Mouse (Mus musculus) mouse trophoblast stem cell (cell line): ENCODE results near the gene Acaa1a.

Source experiments
- in situ Hi-C, 2 experiments: fragments of 300-500 bp; cut with MseI, MboI; formaldehyde crosslinking; loops; 2 replicates in 1 of 2; 3 replicates in 1 of 2; pipeline ENCODE4 v1.15.1; 2025

The Acaa1a gene

DNA sequence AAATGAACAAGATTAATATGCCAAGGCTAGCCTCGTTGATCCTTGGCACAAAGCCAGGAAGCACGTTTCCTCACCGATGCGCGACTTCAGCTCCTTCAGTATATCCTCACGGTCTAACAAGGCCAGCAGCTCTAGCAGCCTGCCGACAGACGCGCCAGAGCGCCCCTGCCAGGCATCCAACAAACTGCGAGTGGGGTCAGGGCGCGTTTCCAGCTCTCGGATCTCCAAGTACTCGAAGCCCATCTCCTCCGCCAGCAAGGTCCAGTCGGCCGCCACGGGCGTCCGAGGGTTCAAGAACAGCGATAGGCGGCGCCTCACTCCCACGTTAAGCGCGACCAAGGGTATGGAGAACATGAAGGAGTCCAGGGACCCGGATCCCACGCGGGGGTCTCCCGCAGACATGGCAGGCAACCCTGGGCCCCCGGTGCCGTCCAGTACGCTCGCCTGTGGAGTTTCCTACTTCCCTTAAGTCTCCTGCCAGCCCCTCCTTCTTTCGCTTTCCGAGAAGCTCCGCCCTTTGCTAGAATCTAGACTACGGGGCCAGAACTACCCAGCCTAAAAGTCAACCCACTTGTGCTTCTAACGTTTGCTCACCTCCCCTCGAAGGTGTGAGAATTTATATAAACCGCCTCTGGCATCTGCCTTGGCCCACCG, at the start of gene Acaa1a:
Acaa1a (plus strand) TSS at position 119 of the 654 bp plus-strand sequence.
- in situ Hi-C loops: no loop called here

DNA sequence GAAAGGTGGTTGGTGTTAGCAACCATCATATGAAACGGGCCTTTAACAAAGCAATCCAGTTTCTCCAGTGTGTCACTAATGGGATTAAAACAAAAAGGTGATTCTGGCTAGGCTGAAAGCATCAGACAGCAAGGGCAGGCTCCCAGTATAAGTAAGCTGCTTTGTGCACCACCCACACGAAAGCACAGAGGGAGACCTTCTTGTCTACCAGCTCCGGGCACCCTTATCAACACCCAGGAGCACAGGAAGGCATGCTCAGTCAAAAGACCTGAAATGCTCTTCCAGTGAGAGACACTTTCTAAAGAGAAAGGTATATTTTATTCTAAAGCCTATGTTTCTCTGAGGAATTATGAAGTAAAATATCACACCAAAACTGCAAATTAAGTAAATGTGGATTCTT, 48.7 kb upstream of the Acaa1a start:
- in situ Hi-C loops: no loop called here

DNA sequence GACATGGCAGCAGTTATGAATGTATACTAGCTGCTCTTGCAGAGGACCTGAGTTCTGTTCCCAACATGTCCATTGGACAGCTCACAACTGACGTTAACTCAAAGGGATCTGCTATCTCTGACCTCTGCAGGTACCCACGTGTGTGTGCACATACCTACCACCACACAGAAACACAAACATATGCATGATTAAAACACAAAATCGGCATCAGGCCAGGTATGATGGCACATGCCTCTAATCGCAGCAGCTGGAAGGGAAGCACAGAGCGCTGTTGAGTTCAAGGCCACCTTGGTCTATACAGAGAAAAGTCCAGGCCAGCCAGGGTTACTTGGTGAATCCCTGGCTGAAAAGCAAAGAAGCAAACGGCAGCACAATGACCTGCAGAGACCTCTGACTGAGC, 41.8 kb upstream of the Acaa1a start:
- in situ Hi-C loops: no loop called here

DNA sequence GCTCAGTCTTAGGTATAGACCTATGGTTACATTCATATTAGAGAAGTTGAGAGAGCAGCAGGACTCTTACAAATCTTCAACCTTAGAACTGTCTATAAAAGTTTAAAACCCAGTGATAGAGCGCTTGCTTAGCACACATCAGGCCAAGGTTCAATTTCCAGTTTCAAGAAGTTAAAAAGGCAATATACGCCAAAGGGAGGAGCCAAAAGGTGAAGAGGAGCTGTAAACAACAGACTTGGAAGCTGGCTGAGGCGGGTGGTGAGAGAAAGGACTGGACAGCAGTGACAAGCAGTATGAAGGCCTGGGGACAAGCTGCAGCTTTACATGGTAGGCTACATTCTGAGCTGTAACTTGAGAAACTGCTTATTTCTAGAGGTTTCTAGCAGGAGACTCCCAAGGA, 40.9 kb upstream of the Acaa1a start:
- in situ Hi-C loops: no loop called here

DNA sequence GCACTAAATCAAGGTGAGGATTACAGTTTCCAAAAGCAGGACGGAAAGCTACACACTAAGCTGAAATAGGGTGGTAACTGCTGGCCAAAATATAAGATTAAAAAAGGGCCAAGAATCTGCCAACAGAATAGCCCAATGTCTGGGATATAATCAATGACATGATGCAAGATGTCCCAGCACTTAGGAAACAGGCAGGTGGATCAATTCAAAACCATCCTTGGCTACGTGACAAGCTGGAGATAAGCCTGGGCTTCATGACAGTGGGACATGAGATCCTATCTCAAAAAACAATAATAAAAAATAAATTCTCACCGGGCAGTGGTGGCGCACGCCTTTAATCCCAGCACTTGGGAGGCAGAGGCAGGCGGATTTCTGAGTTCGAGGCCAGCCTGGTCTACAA, 33.6 kb upstream of the Acaa1a start:
- in situ Hi-C loops: no loop called here

DNA sequence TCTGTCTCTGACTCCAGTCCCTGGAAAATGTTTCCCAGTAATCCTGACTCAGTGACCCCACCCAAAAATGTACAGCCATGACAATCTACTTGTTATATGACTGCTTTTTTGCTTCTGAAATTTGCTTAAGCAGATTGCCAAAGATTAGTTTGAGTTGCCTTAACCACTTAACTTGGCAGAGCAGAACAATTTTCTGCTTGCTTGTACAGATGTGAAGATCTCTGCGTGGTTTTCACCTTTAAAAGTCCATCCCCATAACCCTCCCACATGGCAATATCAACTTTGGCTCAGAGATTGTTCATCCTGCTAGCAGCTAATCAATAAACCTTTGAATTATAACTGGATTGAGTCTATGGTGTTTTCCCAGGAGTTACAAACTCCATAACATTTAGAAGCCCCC, 30.4 kb upstream of the Acaa1a start:
- in situ Hi-C loops: no loop called here

DNA sequence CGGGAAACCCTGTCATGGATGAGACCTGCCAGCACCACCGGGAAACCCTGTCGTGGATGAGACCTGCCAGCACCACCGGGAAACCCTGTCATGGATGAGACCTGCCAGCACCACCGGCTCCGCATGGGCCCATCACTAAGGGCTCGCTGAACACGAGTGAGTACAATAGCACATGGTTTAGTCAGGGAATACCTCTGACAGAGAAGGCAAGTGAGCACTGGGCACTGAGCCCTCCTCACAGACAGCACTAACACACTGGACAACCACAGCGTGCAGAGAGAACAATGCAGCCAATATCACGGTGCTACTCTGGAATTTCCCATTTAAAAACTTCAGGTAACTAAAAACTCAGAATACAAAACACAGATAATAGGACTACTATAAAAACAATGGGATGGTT, 26.4 kb upstream of the Acaa1a start:
- in situ Hi-C loops: no loop called here

DNA sequence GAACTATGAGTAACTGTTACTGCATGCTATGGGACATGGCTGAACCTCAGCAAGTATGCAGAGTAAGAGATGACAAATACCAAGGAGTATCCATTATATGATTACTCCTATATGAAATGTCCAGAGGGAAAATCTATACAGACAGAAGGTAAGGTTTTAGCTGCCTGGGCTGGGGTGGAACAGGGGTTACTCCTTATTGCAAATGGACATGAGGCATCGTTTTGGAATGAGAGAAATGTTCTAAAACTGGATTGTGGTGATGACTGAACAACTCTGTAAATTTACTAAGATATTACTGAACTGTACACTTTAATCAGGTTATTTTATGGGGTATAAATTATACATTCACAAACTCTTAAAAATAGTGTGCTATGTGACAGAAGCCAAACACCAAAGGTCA, 20.6 kb upstream of the Acaa1a start:
- in situ Hi-C loops: no loop called here

DNA sequence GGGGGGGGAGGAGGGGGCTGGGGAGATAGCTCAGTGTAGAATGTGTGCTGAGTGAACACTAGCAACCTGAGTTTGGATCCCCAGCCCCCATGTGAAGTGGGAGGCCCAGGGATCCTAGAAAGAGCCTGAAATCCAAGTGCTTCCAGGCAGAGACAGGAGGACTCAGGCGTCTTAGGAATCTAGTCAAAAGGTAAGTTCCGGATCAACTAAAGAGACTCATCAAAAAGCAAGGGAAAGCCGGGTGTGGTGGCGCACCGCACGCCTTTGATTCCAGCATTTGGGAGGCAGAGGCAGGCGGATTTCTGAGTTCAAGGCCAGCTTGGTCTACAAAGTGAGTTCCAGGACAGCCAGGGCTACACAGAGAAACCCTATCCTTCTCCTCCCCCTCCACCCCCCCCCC, 19.0 kb upstream of the Acaa1a start:
- in situ Hi-C loops: no loop called here

DNA sequence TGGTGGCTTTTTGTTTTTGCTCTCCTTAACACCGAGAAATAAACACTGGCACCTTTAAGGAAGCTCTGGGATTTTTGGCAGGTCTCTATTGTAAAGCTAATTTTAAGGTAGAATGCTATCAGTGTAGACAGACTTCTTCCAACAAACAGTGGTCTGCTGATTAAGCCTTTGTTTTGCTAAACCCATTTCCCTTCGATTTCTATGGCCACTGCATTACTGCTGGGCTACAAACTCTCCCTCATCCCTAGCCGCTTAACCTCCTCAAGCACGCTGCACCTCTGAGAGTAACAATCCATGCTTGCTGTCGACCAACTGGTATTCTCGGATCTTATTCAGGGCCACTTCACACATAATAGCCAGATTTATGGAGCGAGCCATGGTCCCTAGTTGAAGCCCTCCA, 18.5 kb upstream of the Acaa1a start:
- in situ Hi-C loops: no loop called here

DNA sequence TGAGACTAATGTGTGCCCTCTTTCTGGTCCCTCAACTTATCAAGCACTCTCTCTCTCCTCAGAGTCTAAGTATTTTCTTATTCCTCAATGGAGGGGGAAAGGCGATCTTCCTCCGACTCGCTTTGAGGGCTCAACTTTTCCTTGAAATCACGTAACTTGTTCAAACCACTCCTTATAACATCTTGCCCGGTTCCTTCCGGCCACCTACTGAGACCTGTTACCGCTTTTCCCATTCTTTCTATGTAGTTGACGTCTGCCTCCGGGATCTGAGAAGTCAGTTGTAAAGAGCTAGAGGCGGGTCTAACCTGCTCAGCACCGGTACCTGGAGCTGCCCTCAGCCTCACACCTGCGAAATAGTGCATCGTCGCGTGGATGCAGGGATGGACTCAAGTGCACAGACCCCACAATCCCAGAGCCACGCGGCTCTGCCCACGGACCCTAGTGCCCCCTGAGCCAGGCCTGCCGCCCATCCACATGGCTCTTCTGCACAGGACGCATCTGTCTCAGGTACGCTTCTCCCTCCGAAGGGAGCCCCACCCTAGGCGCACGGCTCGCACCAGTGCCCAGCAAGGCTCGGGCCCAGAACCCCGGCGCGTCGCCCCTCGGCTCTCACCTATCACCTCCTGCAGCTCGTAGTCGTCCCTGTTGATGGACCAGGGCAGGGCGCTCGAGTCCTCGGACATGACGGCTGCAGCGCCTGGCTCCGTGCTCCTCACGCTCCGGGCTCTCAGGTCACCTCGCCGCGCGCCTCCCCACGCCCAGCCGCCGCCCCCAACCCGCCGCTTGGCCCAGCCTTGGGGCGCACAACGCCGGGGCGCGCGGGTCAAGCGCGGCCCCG, 17.9 kb upstream of the Acaa1a start:
- in situ Hi-C loops: no loop called here

DNA sequence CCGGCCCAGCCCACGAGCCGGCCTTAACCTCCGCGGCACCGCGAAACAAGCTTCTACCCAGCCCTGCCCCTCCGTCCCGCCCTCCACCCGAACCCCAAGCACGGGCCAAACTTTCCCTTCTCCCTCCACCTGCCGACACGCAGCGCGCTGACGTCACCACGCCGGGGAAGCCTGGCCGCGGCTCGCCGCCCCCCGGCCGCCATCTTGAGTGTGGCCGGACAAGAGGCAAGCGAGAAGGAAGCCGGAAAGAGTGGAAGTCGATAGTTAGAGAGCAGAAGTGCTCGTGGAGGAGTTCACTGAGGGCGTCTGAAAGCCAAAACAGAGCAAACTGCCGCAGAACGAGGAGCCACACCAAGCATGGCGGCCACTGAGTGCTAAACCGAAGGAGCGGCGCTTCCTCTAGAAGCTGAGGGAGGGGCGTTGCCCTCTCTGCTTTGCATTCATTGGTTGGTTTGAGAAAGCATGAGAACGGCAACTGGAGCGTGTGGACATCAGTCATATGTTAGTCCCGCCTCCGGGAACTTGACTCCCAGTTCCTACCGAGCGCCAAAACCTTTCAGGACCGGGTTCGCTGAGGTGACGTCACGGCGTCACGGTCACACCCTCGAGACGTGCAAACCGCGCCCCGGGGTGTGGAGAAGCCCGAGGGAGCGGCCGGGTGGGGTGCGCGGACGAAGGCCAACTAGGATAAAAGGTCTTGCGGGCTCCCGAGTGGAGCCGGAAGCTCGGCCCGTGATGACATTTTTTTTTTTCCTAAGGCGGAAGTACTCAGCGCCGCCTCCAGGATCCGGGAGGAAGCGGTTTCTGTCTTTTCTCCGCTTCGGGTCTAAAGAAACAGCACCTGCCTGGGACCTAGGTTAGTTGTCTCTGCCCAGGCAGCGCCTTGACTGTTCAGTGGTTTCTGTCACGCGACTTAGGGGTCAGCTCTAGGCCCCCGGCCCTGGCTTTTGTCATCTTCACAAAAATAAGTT, 16.9 kb upstream of the Acaa1a start, which contains the start of gene Oxsr1:
Oxsr1 (minus strand) TSS at position 139 of the 971 bp plus-strand sequence.
- in situ Hi-C loops: no loop called here

DNA sequence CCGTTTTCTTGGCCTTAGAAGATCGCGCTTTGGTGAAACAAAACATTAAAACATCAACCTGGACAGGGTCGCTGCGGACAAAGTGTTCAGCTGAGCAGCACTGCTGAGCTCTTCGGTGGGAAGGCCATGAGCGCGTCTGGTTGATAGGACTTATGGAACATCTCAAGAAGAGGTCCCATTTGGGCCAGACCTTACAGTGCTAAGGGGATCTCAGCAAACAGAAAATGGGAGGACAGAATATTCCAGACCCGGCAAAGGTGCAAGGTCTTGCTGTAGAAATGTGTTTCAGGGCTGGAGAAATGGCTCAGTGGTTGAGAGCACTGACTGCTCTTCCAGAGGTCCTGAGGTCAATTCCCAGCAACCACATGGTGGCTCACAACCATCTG, 16.2 kb upstream of the Acaa1a start:
- in situ Hi-C loops: no loop called here

DNA sequence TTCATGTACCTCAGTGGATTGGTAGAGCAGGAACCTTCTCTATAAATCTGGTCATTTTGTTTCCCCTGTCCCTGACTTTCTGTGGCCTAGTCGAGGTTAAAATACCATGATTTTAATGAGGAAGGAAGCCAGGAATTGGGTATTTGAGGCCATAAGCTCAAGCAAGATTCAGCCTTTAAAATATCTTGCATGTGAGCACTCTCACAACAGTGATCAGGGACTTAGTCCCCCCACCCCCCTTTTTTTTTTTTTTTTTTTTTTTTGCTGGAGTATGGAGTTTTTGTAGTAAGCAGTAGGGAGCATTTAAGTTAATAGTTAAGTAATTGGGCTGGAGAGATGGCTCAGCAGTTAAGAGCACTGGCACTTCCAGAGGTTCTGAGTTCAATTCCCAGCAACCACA, 15.3 kb upstream of the Acaa1a start:
- in situ Hi-C loops: no loop called here

DNA sequence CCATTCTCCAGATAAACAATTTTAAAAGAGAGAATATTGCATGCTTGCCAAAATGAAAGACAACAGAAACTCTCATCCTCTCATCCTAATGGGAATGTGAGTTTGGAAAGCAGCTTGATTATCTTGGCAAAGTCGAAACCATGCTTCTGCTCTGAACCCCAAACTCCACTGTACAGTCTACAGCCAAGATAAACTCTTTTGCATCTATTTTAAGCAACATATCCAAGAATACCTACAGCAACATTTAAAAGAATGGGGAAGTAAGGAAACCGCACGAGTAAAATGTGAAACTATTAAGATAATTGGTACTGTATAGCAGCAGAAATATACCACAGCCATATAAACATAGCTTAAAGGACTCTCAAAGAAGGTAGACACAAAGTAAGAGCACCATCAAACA, 11.0 kb upstream of the Acaa1a start:
- in situ Hi-C loops: no loop called here

DNA sequence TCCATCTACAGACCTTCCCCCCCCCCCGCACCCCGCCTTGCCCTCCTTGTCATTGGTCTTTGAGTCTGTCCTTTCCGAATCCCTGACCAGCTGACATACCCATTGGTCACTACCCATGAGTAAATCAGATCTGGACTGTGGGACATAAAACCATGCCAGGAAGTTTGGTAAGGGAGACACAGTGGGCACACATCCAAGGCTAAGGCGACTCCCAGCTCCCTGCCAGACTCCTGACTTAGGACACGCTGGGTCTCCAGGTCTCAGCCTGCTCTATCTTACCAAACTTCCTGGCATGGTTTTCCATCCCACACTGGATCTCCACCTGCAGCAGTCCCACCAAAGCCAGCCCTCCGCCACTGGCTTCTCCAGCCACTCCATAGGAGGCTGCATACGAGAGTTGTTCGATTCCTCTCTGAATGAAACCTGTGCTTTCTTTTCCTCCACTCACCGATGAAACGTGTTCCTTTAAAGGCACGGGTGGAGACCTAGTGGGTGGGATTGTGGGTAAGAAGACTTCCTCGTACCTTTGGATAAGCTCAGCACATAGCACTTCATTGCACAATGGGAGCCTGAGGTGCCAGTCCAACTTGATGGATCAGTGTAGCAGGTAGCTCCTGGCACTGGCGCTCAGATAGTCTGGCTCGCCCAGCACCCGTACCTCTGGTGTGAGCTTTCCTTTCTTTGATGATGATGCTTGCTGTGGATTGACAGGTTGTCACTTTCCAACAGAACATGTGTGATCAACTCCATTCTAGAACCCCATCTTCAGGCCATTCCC, 9.1 kb upstream of the Acaa1a start:
- in situ Hi-C loops: no loop called here

DNA sequence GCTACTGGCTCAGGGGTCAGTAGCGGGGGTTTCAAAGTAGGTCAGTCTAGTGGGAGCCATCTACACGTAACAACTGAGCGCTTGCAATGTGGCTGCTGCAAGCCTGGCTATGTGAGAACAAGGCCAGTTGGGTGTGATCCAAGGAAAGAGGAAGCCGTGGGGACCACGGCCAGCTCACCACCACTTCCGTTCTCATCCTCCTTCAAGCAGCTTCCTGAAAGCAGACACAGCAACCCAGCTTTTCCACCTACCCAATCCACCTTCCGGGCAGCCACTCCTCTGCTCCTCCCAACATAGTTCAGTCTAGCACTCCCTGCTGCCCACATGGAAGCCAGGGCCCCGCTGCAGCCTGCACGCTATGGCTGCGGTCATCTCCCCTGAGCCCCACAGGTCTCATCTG, 5.2 kb upstream of the Acaa1a start:
- in situ Hi-C loops: no loop called here

DNA sequence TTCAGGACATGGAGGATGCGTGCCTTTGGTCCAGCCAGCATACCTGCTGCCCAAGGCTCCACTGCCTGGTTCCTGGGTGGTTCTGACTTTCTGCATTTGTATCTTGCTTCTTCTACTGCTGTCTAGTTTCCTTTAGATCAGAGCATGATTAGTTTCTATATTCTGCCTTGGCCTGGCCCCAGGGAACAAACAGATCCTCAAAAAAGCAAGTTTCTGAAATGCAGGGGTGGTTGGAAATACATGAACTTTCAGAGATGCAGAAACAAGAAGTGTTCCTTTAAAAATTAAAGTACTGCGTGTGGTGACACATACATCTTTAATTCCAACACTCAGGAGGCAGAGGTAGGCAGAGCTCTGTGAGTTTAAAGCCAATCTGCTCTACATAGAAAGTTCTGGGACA, 4.6 kb upstream of the Acaa1a start:
- in situ Hi-C loops: no loop called here

DNA sequence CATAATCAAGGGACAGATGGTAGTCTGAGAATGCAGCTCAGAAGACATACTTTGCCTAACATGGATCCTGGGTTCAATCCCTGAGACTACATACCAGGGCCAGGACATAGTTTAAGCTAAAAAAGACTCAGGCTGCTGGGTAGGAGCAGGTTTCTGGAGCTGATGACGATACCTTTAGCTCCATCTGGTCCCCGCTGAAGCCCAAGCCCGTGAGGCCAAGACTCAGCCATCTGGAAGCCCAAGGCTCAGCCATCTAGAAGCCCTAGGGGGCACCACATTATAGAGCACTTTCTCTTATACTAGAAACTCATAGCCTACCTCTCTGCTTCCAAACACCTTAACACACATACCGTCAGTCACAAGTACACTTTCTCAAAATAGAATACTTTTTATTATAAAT, 3.9 kb upstream of the Acaa1a start:
- in situ Hi-C loops: no loop called here

DNA sequence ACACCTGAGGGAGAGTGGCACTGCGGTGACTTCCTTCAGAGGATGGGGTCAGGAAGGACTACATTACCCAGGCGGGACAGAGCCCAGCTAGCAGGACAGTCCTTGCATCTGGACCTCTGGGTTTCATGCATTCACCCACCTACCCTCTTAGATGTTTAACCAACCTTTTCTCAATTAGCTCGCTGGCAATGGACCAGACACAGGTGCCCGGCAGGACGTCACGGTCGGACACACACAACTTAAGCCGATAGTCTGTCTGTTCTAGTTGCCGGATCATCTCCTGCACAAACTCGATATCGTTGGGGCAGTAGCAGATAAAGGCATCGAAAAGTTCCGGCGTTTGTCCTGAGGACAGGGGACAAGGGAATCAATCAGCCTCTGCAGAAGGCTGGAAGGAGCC, 1.6 kb upstream of the Acaa1a start:
- in situ Hi-C loops: no loop called here

DNA sequence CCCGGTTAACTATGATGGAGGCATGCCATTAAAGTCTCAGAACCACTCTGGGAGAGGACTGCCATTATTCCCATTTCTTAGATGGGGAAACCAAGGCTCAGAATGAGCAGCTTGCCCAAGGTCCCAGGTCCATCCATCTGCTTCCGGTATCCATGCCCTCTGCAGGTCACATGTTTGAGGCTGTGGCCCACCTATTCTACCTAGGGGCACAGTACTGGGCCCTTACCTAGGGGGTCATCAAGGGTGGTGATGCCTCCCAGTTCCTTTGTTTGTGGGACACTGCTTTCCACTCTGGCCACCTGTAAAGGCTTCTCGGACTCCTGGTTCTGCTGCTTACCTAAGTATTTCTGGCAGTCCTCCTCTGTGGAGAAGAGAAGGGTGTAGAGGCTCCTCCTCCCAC, 1.1 kb upstream of the Acaa1a start:
- in situ Hi-C loops: no loop called here
